Mouse (Mus musculus): ENCODE measurements around the gene Fam114a1. TPM values are rescaled to one million over a fixed set of nuclear protein-coding genes. Genes with fewer than 3 reads are reported as not detected.

Fam114a1 gene
- total RNA-seq, 2 experiments from 2014 or later, result 5.0 to 6.1 TPM

DNA sequence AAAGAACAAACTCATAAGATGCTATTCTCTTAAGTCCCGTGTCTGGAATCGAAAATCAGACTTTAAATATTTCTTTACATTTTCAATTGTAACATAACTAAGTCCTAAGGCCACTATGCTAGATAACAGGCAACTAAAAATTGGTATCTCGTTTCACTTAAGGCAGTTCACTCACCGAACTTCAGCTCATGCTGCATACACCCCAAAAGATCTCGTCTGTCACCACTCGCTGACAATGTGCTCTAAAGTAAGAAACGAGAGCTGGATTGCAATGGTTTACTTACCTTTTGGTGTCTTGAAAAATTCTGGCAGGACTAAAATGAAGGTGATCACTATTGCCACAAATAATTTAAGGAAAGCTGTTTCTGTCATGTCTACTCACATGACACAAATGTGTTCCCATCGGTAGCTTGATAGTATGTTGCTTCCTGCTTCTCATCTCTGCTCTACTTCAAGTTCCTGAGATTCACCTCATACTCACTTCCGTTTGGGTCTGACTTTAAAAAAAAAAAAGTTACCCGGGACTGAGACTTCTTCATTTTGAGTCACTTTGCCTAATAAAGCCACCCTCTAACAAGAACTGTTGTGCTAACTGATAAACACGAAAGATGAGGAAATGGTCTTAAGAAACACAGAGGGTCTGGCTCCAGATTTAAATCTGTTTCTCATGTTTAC, 121.5 kb downstream of the Fam114a1 start:
- DNase-seq (ENCODE audit: low spot score in 2 of 2), result no peak
- intact Hi-C loops (cut with DNase I), result no loop called here

Small RNA genes lying within 50 kb of the gene (microRNA-seq; reads per million reads assigned to microRNA genes)
- 110 to 133 reads per million in 2 experiments for gene Mir574

Other genes with a start within 250 kb of the Fam114a1 start
- gene Klf3, start 166.7 kb upstream of the Fam114a1 start, total RNA-seq (2021), result 10 to 100 TPM; 25.2 to 26.3 TPM
- under 1 TPM; 0.39 to 0.46 TPM for gene Tlr1, start 36.5 kb upstream of the Fam114a1 start, total RNA-seq (2021)
- gene Tlr6, start 10.0 kb upstream of the Fam114a1 start, total RNA-seq (2021), result 1 to 10 TPM in 1 of 2 experiments, under 1 TPM in 1; 0.62 to 1.2 TPM
- gene Tmem156, start 122.1 kb downstream of the Fam114a1 start, total RNA-seq (2021), result under 1 TPM; 0.46 to 0.71 TPM
- gene Klhl5, start 137.5 kb downstream of the Fam114a1 start, total RNA-seq (2021), result 10 to 100 TPM; 40.9 to 45.3 TPM
- 10 to 100 TPM; 15.9 to 19.7 TPM for gene Wdr19, start 229.6 kb downstream of the Fam114a1 start, total RNA-seq (2021)

All from left cerebral cortex, postnatal 25 days (tissue).